Mouse (Mus musculus): ENCODE results near the gene Eprs.

DNA sequence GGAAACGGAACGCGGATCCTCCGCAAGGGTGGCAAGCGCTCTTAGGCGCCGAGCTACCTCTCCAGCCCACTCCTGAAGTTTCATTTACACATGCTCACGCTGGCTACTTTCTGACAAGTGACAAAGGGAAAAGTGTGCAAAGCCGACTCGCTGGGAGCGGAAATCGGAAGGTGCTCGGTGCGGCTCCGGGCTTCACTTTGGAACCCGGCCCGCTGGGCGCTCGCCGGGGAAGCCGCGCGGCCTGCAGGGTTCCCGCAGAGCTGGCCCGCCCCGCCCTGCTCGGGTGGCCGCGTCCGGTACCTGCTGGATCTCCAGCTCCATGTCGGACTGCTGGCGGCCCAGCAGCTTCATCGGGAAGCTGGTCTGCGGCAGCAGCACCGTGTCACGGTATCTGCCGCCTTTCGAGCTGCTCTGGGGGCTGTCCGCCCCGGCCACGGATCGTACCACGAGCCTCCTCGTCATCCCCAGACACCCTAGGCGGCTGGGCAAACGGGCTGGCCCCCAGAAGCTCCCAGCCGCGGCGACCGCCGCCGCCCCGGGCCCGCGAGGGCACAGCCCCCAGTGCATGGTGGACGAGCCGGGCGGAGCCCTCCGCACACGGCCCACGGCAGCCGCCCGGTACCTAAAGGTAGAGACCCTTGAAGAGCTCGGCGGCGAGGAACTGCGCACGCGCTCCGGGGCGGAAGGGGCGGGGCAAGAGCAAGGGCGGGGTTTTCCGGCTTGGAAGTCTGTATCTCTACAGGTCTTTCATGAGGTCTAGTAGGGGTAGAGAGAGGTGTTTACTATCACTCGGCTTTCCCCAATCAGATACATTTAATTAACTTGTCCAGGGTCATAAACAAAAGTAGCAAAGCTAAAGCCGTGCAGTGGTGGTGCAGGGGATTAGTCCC lies 33.9 kb upstream of the Eprs start, which contains the start of gene Iars2:
- peak; percentile 77; the same call in 1 of the 2 replicates for TF ChIP-seq POLR2A (IDR thresholded peaks at IDR 0.05; ENCODE audit: extremely low read depth, insufficient read depth, low read length)
- TF ChIP-seq CTCF (IDR thresholded peaks at IDR 0.05; ENCODE audit: extremely low read depth, insufficient read depth, low read length), result no peak

Measured in cortical plate, adult 2 months (tissue).